Comparison of ENCODE assay signal across 13 mouse cellular contexts in the genomic region with DNA sequence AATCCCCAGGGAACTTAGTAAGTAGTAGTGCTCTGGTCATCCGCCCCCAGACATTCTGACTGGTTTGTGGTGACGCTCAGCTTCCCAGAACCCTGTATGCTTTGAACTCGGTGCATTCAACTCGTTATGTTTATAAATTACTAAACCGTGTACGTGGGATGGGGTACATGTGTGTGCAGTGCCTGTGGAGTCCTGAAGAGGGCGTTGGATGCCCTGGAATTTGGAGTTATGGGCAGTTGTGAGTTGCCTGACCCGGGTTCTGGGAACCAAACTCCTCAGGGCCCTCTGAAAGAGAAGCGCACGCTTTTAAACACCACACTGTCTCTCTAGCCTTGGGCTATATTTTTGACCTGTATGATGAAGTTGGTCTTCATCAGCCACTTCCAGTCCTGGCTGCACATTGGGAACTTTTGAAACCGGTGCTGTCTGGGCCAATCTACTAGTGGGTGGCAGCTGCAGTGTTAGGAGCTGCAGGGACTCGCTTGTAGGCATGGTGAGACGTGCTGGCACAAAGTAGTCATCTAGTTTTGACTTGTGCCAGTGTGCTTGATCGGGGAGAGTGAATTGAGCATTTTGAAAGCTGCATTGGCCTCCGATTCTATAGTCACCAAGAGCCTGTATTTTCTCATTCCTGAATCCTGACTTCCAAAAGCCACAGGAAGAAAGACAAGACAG. TPM values are rescaled to one million over a fixed set of nuclear protein-coding genes. Genes with fewer than 3 reads are reported as not detected.
"Had no signal": no experiment of that assay in that cellular context is flagged by ENCODE, and none has a peak within 500 bp of the region (broad histone marks: within the 10 kb centered on the region; RNA-seq: fewer than 3 reads in every experiment).

No protein-coding gene starts in this region.

- H3K27me3 ChIP-seq: limb, embryonic 15.5 days; midbrain, embryonic 15.5 days; neural tube, embryonic 13.5 days had no signal

- H3K9ac ChIP-seq: limb, embryonic 15.5 days; liver, embryonic 14.5 days; midbrain, embryonic 15.5 days; neural tube, embryonic 13.5 days had no signal

- H3K4me1 ChIP-seq: limb, embryonic 15.5 days had no signal

- DNase-seq: kidney, adult 9 months; kidney, postnatal 36 days; lung, adult 18-20 months; retina, postnatal 1 day; right cerebral cortex, postnatal 4 days; spleen, adult 18-20 months; thymus, adult 2 months; thymus, postnatal 36 days had no signal

- H3K27ac ChIP-seq: kidney, postnatal 0 days; limb, embryonic 15.5 days; liver, embryonic 14.5 days; midbrain, embryonic 15.5 days; neural tube, embryonic 13.5 days had no signal

- ATAC-seq: midbrain, embryonic 15.5 days had no signal

- H3K9me3 ChIP-seq: limb, embryonic 15.5 days; midbrain, embryonic 15.5 days; neural tube, embryonic 13.5 days had no signal

- H3K4me3 ChIP-seq: limb, embryonic 15.5 days; midbrain, embryonic 15.5 days; neural tube, embryonic 13.5 days had no signal

- H3K4me2 ChIP-seq: limb, embryonic 15.5 days; midbrain, embryonic 15.5 days; neural tube, embryonic 13.5 days had no signal

RNA-seq across cellular contexts. Expression of gene Iqch, which starts 21.7 kb away (rescaled TPM):
- polyA plus RNA-seq: liver, embryonic 14.5 days had no signal
